Mouse (Mus musculus) natural killer cell, adult 2 months (primary cell): ENCODE results near the gene Sh3bgr.
A peak's percentile ranks its signal among the peaks of the same experiment; 100 is the strongest.

Experiments
- DNase-seq, 2 experiments: peaks; one replicate each; pipeline ENCODE4 v3.0.0; 2022; ENCODE audit warnings: low spot score in 2 of 2

Sh3bgr gene

DNA sequence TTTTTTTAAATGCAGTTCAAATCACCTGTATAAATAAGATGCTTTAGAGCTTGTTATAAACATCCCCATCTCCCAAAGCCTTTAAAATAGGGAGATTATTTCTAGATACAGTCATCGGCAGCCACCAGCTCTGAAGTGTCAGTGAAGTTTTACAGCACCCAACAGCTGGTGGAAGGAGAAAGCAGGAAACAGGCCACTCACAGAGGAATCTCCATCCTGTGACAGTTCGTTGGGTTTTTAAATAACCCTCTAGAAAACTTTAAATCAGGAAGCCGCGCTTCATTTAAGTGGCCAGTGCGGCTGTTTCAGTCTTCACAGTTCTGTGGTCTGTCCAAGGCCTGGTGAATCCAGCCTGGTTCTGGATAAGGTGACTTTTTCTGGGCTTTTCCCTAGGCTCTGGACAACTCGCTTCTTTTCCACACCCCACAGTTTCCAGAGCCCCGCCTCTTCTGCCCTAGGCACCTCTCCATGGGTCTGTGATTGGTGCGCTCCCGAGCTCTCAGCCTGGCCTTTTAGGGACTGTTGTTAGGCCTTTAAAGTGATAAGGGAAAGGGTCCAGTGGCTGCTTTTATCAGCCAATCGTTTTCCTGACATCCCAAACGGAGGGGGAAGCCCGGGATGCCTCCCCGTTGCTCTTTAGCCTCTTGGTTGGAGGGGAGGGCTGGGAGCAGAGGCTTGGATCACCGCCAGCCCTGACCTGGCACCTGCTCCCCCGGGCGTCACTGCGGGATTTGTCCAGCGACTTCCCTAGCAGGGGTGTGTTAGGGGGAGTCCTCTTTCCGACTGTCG, at the start of gene Sh3bgr:
TSS of gene Sh3bgr (plus strand) at position 538 of the 789 bp plus-strand sequence.
- no peak for DNase-seq

DNA sequence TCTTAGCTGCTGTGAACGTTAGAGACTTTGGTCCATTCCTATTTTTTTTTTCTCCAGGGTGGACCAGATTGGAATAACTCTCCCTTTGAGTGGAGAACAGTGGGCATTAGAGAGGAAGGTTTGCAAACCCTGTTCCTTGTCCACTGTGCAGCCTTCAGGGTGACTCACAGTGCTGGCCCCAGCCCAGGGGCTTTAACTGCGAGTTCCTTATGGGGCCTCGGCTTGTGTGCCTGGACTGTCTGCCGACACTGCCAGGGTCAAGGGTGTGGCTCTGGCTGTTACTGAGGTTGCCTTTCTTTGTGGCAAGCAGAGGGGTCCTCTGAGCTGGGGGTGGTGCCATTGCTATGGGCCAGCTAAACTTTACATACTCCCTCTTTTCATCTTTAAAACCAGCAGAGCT, 49.3 kb upstream of the Sh3bgr start:
- DNase-seq = no peak

DNA sequence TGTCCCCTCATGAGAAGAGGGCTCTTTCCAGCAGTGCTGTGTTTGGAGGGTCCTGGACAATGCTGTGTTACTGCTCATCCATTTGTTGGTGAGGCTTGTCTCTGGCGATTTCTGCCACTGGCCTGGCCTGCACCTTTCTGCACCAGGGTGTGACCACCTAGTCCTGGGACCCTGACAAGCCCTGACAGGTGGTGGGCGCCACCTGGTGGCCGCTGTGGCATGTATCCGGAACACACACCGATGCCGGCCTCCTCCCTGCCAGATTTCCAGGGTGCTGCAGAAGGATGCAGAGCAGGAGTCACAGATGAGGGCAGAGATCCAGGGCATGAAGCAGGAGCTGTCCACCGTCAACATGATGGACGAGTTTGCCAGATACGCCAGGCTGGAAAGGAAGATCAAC, 48.7 kb upstream of the Sh3bgr start:
- DNase-seq = peak; percentile 38 to 73

GRCm38 (mm10) chr16:96154476-96154875, 45.8 kb upstream of the Sh3bgr start:
- no peak for DNase-seq

DNA sequence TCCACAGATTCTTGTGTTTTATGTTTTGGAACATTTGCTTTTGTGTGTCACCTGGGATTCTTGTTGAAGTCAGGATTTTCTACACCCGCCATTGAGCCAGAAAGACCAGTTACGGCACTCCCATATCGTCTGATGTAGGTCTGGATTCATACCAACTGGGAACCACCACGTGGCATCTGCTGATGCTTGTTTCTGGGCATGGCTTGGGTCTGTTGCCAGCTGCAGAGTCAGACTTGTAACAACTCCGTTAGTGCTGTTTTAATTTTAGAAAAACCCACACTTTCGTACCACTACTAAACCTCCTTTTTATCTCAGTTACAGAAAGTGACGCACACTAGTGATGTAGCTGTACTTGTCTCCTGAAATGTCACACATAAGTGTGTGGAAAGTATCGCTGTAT, 44.2 kb upstream of the Sh3bgr start:
- DNase-seq = no peak

GRCm38 (mm10) chr16:96157171-96157570, 43.1 kb upstream of the Sh3bgr start:
- no peak for DNase-seq

DNA sequence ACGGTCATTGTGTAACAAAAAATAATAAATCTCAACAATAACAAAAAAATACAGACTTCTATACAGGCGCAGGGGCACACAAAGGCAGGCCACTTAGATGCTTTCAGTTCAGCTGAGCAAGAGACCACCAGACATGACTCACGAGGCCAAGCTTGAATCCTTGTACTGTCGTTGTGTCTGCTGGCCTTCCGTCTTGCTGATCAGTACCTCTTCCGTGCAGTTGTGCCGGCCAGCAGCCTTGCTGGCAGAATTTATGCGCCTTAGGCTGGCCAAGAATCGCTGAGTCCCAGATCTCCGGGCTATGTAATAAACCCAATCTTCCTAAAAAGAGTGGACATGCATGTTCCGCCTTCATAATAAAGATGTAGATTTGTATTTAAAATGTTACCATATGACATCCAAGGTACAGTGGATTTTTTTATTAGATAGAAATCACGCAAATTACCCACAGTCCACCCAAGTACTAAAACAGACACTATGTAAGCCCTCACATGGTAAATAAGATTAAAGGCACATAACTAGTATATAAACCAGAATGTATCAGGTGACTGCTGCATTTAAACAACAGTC, 41.7 kb upstream of the Sh3bgr start:
- no peak for DNase-seq

DNA sequence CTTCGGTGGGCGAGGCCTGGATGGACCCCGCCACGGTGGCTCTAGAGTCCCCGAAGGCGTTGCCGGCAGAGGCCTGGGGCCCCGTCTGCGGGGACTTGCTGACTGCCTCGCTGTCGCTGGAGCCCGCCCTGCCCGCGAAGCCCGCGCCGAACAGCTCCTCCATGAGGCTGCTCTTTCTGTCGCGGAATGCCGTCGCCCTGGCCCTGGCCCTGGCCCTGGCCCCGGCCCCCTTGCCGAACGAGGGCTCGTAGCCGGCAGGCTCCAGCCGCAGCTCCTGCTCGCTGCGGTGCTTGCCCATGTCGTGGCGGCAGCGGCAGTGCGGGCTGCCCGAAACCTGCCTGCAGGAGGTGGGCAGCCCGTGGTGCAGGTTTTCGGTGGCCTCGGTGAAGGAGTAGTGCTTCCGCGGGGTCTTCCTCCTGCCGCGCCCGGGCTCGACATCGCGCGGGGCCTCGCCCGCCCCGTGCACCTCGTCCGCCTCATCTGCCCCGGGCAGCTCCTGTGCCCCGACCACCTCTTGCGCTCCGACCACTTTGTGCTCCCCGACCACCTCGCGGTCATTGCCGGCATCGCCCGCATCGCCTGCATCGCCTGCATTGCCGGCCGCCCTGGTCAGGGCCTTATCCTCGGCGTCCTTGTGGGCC, 41.0 kb upstream of the Sh3bgr start:
- DNase-seq = peak; percentile 12 to 29

DNA sequence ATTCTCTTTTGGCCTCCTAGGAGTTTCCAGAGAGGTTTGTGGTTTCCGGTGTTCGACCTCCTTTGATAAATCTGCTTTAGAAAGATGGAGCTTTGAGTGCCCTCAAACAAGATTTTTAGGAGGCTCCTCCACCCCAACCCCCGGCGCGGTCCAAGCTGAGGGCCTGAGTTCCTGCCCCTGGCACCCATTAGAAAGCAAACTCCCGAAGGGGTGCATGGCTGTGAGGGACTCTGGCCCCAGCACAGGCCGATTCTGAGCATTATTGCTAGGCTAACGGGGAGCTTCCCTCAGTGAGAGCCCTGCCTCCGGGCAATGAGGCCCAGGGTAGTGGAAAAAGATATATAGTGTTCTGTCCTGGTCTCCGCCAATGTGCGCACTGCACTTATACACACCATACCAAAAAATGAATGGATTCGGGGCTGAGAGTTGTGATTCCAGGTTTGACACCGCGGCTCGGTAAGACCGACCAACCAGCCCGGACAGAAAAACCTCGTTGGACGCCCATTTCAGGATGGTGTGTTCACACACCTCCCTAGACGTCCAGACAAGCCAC, 40.4 kb upstream of the Sh3bgr start:
- no peak for DNase-seq

DNA sequence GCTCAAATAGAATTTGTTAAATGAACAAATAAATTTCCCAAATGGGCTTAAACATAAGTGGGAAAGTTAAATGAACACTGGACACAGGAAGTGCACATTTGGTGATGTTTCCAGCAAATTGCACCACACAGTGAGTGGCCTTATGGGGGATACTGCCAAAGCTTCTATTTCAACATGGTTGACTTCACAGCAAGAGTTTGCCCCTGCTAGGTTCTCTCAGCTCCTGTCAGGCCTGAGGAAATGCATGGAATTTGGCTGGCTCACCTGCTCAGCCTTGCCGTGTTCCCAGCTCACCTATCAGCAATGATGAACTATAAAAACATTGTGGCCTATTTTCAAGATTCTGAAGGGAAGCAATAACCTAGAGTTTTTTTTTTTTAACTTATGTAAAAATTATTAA, 39.3 kb upstream of the Sh3bgr start:
- DNase-seq = no peak

DNA sequence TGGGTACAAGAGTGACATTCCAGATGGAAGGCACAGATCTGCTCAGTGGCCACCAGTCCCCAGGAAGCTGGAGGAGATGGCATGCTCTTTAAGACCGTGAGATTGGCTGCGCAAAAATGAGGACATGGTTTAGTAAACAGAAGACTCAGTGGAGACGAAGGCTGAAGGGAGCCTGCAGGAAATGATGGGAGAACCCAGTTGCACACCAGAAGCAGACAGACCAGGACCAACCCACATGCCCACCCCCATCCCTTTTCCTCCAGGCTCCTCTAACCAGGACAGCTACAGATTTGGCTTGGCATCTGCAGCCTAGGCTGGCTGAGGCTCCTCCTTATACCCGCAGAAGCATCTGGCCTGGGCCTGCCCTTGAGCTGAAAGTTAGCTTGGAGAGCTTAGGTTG, 38.9 kb upstream of the Sh3bgr start:
- no peak for DNase-seq

DNA sequence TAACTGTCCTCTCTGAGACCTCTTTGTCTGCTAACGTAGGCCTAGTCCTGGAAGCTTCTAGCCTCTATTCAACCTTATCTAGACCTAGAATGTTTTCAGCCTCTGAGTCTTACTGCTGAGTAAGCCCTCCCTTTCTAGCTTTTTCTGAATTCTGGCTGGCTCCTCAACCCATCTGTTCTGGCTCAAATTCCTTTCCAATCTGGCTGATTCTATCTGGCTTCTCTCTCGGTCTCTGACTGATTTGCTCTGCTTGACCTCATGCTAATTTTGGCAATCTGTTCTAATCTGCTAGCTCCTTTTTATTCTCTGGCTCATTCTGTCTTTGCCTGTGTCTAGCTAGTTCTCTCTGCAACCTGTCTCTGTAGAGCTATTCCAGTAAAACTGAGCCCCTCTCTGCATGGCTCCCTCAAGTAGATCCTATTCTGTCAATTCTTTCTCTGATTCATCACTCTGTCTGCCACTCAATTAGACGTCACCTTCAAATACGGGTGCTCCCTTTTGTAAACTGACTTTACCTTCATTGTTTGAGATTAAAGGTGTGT, 34.5 kb upstream of the Sh3bgr start:
- no peak for DNase-seq

DNA sequence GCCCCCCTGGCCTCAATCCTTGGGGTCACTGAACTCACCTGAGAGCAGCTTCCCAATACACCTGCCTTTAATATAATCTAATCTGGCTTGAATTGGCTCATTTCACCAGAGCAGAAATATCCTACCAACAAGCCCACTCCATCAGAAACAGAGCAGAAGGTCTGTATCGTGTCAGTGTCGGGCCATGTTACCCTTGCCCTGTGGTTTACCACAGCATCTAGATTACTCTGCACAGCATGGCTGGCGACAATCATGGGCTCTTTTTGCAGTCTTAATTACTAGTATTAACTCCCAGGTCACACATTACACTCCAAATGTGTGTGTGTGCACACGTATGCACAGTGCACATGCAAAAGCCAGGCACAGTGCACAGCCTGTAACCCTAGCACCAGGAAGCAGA, 31.4 kb upstream of the Sh3bgr start:
- DNase-seq = no peak

- DNase-seq = no peak
Measured at GRCm38 (mm10) chr16:96173648-96174047, 26.6 kb upstream of the Sh3bgr start.

- no peak for DNase-seq
Measured at GRCm38 (mm10) chr16:96175399-96175798, 24.9 kb upstream of the Sh3bgr start.

GRCm38 (mm10) chr16:96179156-96179555, 21.1 kb upstream of the Sh3bgr start:
- no peak for DNase-seq

GRCm38 (mm10) chr16:96187619-96188018, 12.6 kb upstream of the Sh3bgr start:
- DNase-seq = no peak

GRCm38 (mm10) chr16:96191531-96192506, 8.4 kb upstream of the Sh3bgr start, which contains the start of gene Lca5l:
Lca5l (minus strand) TSS chr16:96192271.
- DNase-seq = peak; percentile 85 to 91

DNA sequence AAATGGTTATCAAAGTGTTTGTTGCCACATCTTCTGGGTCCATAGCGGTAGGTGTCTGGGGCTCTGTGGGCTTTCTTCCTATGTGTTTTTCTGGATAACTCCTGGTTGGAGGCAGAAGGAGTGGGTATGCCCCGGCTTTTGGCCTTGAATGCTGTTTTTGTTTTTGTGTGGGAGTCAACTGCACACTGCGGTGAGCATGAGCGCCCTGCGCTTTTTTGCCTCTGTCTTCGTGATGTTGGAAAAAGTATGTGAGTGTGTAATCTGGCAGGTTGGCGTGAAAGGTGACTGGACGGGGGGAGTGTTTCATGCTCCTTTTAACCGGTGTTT, 415 bp downstream of the Sh3bgr start:
- no peak for DNase-seq

- DNase-seq = no peak
Measured at GRCm38 (mm10) chr16:96201485-96202232, 1.4 kb downstream of the Sh3bgr start.

DNA sequence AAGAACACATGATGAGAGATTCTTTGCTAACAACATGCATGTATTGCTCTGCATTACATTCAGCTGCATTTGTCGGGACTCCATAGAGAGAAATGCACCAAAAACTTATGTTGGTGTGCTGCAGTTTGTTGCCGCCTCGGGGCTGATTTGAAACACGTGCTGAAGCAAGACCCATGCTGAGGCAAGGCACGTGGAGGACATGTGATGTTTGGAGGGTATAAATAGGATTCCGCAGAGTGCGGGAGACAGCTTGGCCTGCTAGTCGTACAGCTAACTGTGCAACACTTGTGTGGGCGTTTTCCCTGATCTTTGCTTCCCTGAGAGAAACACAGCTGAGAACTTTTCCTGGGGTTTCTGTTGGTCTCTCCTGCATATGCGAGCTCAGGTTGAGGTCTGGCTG, 9.5 kb downstream of the Sh3bgr start:
- DNase-seq = no peak
